Mouse (Mus musculus) spleen, postnatal 10 days (tissue): Measurements from ENCODE around the gene Esr1.

ENCODE experiments used
- DNase-seq, 2 experiments: peaks; one replicate each; pipeline ENCODE4 v3.0.0; 2021 to 2022; ENCODE audit warnings: low spot score in 2 of 2

The Esr1 gene

GRCm38 (mm10) chr10:4977374-4977773 lies 366.0 kb downstream of the Esr1 start:
- DNase-seq = no peak

GRCm38 (mm10) chr10:4983919-4984318 lies 372.5 kb downstream of the Esr1 start:
- DNase-seq = no peak

GRCm38 (mm10) chr10:4993802-4994201 lies 382.4 kb downstream of the Esr1 start:
- DNase-seq = no peak

- DNase-seq = no peak
Measured at GRCm38 (mm10) chr10:4996592-4996991, 385.2 kb downstream of the Esr1 start.

- DNase-seq = no peak
Measured at GRCm38 (mm10) chr10:5008795-5009366, 397.5 kb downstream of the Esr1 start.

GRCm38 (mm10) chr10:5012004-5012403 lies 400.6 kb downstream of the Esr1 start:
- DNase-seq = no peak

- no peak for DNase-seq
Measured at GRCm38 (mm10) chr10:5014976-5015375, 403.6 kb downstream of the Esr1 start.

- no peak for DNase-seq
Measured at GRCm38 (mm10) chr10:5017148-5017547, 405.8 kb downstream of the Esr1 start.

- no peak for DNase-seq
Measured at GRCm38 (mm10) chr10:5025906-5026305, 414.5 kb downstream of the Esr1 start.

- DNase-seq = no peak
Measured at GRCm38 (mm10) chr10:5027208-5027607, 415.8 kb downstream of the Esr1 start.

- no peak for DNase-seq
Measured at GRCm38 (mm10) chr10:5028301-5028700, 416.9 kb downstream of the Esr1 start.

GRCm38 (mm10) chr10:5029161-5029560 lies 417.8 kb downstream of the Esr1 start:
- DNase-seq = no peak

GRCm38 (mm10) chr10:5029883-5030282 lies 418.5 kb downstream of the Esr1 start:
- no peak for DNase-seq

- DNase-seq = no peak
Measured at GRCm38 (mm10) chr10:5032192-5033048, 421.0 kb downstream of the Esr1 start.

GRCm38 (mm10) chr10:5041254-5041653 lies 429.9 kb downstream of the Esr1 start:
- DNase-seq = no peak

- no peak for DNase-seq
Measured at GRCm38 (mm10) chr10:5044481-5044880, 433.1 kb downstream of the Esr1 start.

GRCm38 (mm10) chr10:5045213-5045612 lies 433.8 kb downstream of the Esr1 start:
- DNase-seq = no peak

GRCm38 (mm10) chr10:5045671-5046070 lies 434.3 kb downstream of the Esr1 start:
- DNase-seq = no peak
